Mouse (Mus musculus) right cerebral cortex, postnatal 36 days (tissue): ENCODE data around the gene Snx14.

Experiments used
- DNase-seq, 2 experiments: peaks; one replicate each; pipeline ENCODE4 v3.0.0; 2022; ENCODE audit warnings: low spot score in 2 of 2, mixed read lengths in 1 of 2

Gene Snx14

GRCm38 (mm10) chr9:88380542-88380941 is 58.2 kb downstream of the Snx14 start:
- no peak for DNase-seq

GRCm38 (mm10) chr9:88380076-88380475 is 58.7 kb downstream of the Snx14 start:
- no peak for DNase-seq

GRCm38 (mm10) chr9:88379057-88379456 is 59.7 kb downstream of the Snx14 start:
- no peak for DNase-seq

GRCm38 (mm10) chr9:88377483-88377882 is 61.3 kb downstream of the Snx14 start:
- DNase-seq, result no peak

GRCm38 (mm10) chr9:88373001-88373400 is 65.8 kb downstream of the Snx14 start:
- no peak for DNase-seq

GRCm38 (mm10) chr9:88371201-88371600 is 67.6 kb downstream of the Snx14 start:
- no peak for DNase-seq

GRCm38 (mm10) chr9:88369666-88370065 is 69.1 kb downstream of the Snx14 start:
- DNase-seq, result no peak

GRCm38 (mm10) chr9:88368476-88368875 is 70.3 kb downstream of the Snx14 start:
- DNase-seq, result no peak

GRCm38 (mm10) chr9:88367751-88368150 is 71.0 kb downstream of the Snx14 start:
- no peak for DNase-seq

GRCm38 (mm10) chr9:88367322-88367721 is 71.4 kb downstream of the Snx14 start:
- no peak for DNase-seq

GRCm38 (mm10) chr9:88366819-88367218 is 71.9 kb downstream of the Snx14 start:
- DNase-seq, result no peak

GRCm38 (mm10) chr9:88366308-88366707 is 72.5 kb downstream of the Snx14 start:
- no peak for DNase-seq

- no peak for DNase-seq
Observed at GRCm38 (mm10) chr9:88363102-88363501, 75.7 kb downstream of the Snx14 start.

GRCm38 (mm10) chr9:88362055-88362850 is 76.5 kb downstream of the Snx14 start:
- no peak for DNase-seq

GRCm38 (mm10) chr9:88361211-88361909 is 77.4 kb downstream of the Snx14 start:
- no peak for DNase-seq

GRCm38 (mm10) chr9:88359140-88359539 is 79.6 kb downstream of the Snx14 start:
- no peak for DNase-seq

GRCm38 (mm10) chr9:88357173-88357572 is 81.6 kb downstream of the Snx14 start:
- DNase-seq, result no peak

- DNase-seq, result no peak
Observed at GRCm38 (mm10) chr9:88353459-88353858, 85.3 kb downstream of the Snx14 start.

GRCm38 (mm10) chr9:88352741-88353140 is 86.0 kb downstream of the Snx14 start:
- no peak for DNase-seq

GRCm38 (mm10) chr9:88351163-88351562 is 87.6 kb downstream of the Snx14 start:
- DNase-seq, result no peak

- no peak for DNase-seq
Observed at GRCm38 (mm10) chr9:88350317-88350716, 88.4 kb downstream of the Snx14 start.

- DNase-seq, result no peak
Observed at GRCm38 (mm10) chr9:88348623-88349022, 90.1 kb downstream of the Snx14 start.

- no peak for DNase-seq
Observed at GRCm38 (mm10) chr9:88346857-88347256, 91.9 kb downstream of the Snx14 start.
